Mouse (Mus musculus): Measurements from ENCODE around the gene Unc5cl. TPM values are rescaled to one million over a fixed set of nuclear protein-coding genes. Genes with fewer than 3 reads are reported as not detected.

The Unc5cl gene
- polyA plus RNA-seq, 1 experiment = 1.5 TPM

DNA sequence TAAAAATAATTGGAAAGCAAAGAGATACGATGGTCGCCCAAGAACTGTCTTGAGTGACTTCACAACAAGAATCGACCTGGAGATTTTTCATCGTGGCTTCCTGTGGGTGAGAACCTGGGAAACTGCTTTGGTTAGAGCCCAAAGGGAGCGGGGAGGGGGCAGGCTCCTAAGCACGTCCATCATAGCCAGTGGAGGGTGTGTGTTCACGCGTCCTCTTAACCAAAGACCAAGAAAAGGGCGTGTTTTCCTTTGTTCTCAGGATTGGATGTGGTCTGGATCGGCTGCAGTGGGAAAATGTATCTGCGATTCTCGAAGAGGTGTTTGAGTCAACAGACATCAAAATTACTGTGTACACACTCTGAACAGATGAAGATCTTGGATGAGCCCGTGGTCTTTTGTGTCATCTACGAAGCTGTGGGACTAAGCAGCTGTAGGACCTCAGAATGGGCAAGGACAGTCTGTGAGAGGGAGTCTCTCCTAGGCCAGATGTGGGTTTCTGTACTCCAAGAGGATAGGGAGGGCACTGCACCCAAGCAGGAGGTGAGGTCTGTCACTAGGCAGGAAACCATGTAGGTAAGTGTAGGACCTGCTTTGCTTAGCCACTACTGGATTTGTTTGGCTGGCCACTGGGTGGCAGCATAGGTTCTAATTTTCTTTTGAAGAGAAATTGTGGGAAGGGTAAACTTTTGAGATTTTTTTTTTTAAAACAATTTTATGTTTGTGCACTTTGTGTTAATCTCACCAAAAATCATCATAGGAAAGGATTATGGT, 38.1 kb upstream of the Unc5cl start:
- Histone ChIP-seq H3K36me3 (ENCODE audit: control insufficient read depth) (peaks cover 93% of the 10 kb centered on the region), H3K9me3 (ENCODE audit: control insufficient read depth, low read length) (no peaks in the 10 kb centered on the region), H3K27me3 (ENCODE audit: control insufficient read depth) (no peaks in the 10 kb centered on the region), H3K4me1 (ENCODE audit: control insufficient read depth) (peaks cover 42% of the 10 kb centered on the region), H3K4me3 (replicated peaks) (no peak overlapping the region)
- TF ChIP-seq GATA1 (IDR thresholded peaks at IDR 0.05; ENCODE audit: low read length) = no peak
- no peak for TF ChIP-seq TAL1 (IDR thresholded peaks at IDR 0.05; ENCODE audit: low read length)

DNA sequence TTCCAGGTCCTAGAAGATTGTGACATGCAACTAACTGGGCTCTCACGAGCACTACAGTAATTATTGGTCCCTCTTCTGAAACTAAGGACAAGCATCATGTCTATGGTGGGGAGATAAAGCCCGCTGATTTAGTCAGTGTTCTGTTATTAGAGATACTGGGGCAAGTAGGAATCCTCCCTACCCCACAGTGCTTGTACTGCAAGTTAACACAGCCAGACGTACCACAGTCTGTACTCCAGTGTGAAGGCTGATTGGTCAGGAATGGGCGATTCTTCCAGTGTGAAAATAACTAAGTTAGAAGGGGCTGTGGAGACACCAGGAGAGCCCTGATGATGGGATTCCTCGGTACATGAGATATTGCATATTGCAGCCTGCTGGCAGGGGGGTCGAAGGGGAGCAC, 37.2 kb upstream of the Unc5cl start:
- Histone ChIP-seq H3K4me1 (ENCODE audit: control insufficient read depth) (peaks cover 33% of the 10 kb centered on the region), H3K27me3 (ENCODE audit: control insufficient read depth) (no peaks in the 10 kb centered on the region), H3K4me3 (replicated peaks) (no peak overlapping the region), H3K9me3 (ENCODE audit: control insufficient read depth, low read length) (no peaks in the 10 kb centered on the region), H3K36me3 (ENCODE audit: control insufficient read depth) (peaks cover 84% of the 10 kb centered on the region)
- TF ChIP-seq GATA1 (IDR thresholded peaks at IDR 0.05; ENCODE audit: low read length) = no peak
- TF ChIP-seq TAL1 (IDR thresholded peaks at IDR 0.05; ENCODE audit: low read length) = no peak

DNA sequence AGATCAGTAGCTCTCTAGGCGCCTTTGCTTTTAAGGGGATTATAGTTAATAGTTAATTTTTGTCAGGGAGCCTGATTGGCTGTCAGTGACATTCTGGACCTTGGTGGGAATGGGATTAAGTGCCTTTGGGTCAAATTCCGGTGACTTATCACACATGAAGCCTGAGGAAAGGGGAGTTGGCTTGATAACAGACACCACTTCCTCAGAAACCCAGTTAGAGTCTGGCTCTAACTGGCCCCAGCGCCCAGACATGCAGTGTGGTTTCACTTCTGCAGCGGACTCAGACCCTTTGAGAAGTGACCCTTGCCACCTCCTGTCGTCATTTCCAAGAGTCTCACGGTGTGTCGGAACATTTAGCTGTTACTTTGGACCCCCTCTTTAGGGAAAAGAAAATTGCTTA, 36.5 kb upstream of the Unc5cl start:
- H3K36me3 ChIP-seq (ENCODE audit: control insufficient read depth) = peaks cover 78% of the 10 kb centered on the region

DNA sequence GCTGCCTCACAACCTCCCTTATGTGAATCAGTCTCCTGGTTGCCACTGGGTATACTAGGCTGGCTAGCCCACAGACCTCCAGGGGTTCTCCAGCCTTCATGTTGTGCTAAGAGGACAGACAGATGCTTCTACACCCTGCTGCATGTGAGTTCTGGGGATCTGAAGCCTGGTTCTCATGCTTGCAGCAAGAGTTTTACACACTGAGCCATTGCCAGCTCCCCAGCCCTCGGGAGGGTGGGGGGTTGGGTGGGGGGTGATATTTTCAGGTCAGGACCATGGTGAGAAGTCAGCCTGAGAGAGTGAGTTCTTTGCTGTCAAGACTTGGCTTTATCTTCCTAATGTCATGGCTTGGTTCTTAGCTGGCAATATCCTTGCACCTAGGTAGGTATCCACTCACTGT, 35.9 kb upstream of the Unc5cl start:
- TF ChIP-seq GATA1 (IDR thresholded peaks at IDR 0.05; ENCODE audit: low read length) = no peak
- no peak for TF ChIP-seq TAL1 (IDR thresholded peaks at IDR 0.05; ENCODE audit: low read length)
- H3K9me3 ChIP-seq (ENCODE audit: control insufficient read depth, low read length) = no peaks in the 10 kb centered on the region
- no peaks in the 10 kb centered on the region for H3K27me3 ChIP-seq (ENCODE audit: control insufficient read depth)
- H3K36me3 ChIP-seq (ENCODE audit: control insufficient read depth) = peaks cover 72% of the 10 kb centered on the region
- H3K4me3 ChIP-seq (replicated peaks) = no peak overlapping the region
- H3K4me1 ChIP-seq (ENCODE audit: control insufficient read depth) = peaks cover 29% of the 10 kb centered on the region

More for the DNA sequence above, 36.5 kb upstream of the Unc5cl start:
- Histone ChIP-seq H3K9me3 (ENCODE audit: control insufficient read depth, low read length) (no peaks in the 10 kb centered on the region), H3K4me3 (replicated peaks) (peak overlapping the region; percentile 5), H3K4me1 (ENCODE audit: control insufficient read depth) (peaks cover 29% of the 10 kb centered on the region), H3K27me3 (ENCODE audit: control insufficient read depth) (no peaks in the 10 kb centered on the region)
- TF ChIP-seq TAL1 (IDR thresholded peaks at IDR 0.05; ENCODE audit: low read length) (no peak), GATA1 (IDR thresholded peaks at IDR 0.05; ENCODE audit: low read length) (no peak)

DNA sequence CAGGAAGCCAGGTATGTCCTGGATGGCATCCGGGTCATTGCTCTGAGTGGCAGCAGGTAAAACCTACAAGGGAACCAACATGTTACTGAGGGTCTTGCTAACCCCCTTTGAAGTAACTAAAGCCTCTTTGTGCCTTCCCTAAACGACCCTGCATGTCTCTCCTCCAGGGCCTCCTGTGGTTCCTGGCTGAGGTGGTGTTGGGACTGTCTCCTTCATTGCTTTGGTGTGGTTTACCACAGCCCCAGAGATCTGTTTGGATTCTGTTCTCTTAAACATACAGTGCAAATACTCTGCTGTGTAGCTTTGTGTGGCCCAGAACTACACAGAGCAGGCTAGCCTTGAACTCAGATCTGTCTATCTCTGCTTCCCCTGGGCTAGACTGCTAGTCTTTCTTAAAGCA, 35.1 kb upstream of the Unc5cl start:
- no peak for TF ChIP-seq GATA1 (IDR thresholded peaks at IDR 0.05; ENCODE audit: low read length)
- TF ChIP-seq TAL1 (IDR thresholded peaks at IDR 0.05; ENCODE audit: low read length) = no peak
- H3K4me1 ChIP-seq (ENCODE audit: control insufficient read depth) = peaks cover 29% of the 10 kb centered on the region
- no peaks in the 10 kb centered on the region for H3K9me3 ChIP-seq (ENCODE audit: control insufficient read depth, low read length)
- H3K4me3 ChIP-seq (replicated peaks) = no peak overlapping the region
- no peaks in the 10 kb centered on the region for H3K27me3 ChIP-seq (ENCODE audit: control insufficient read depth)
- H3K36me3 ChIP-seq (ENCODE audit: control insufficient read depth) = peaks cover 64% of the 10 kb centered on the region

DNA sequence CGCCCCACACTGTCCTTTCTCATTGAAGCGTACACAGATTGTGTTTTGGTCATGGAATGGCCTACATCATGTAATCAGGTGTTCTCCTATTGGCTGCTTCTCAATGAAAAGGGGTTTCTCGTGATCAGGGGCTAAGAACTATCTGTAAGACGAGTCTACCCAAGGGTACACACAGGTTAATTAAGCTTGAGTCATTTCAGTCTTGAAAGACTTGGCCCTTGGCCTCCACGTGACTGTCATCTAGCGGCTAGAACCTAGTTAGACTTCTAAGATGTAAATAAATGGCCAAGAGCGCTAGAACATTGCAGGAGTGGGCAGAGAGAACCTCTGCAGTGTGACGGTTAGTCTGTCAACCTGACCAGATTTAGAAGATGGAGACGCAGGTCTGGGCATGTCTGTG, 30.5 kb upstream of the Unc5cl start:
- H3K4me3 ChIP-seq (replicated peaks) = no peak overlapping the region
- TF ChIP-seq TAL1 (IDR thresholded peaks at IDR 0.05; ENCODE audit: low read length) = no peak
- no peak for TF ChIP-seq GATA1 (IDR thresholded peaks at IDR 0.05; ENCODE audit: low read length)
- H3K27me3 ChIP-seq (ENCODE audit: control insufficient read depth) = no peaks in the 10 kb centered on the region
- no peaks in the 10 kb centered on the region for H3K9me3 ChIP-seq (ENCODE audit: control insufficient read depth, low read length)
- peaks cover 17% of the 10 kb centered on the region for H3K36me3 ChIP-seq (ENCODE audit: control insufficient read depth)
- H3K4me1 ChIP-seq (ENCODE audit: control insufficient read depth) = peaks cover 26% of the 10 kb centered on the region

DNA sequence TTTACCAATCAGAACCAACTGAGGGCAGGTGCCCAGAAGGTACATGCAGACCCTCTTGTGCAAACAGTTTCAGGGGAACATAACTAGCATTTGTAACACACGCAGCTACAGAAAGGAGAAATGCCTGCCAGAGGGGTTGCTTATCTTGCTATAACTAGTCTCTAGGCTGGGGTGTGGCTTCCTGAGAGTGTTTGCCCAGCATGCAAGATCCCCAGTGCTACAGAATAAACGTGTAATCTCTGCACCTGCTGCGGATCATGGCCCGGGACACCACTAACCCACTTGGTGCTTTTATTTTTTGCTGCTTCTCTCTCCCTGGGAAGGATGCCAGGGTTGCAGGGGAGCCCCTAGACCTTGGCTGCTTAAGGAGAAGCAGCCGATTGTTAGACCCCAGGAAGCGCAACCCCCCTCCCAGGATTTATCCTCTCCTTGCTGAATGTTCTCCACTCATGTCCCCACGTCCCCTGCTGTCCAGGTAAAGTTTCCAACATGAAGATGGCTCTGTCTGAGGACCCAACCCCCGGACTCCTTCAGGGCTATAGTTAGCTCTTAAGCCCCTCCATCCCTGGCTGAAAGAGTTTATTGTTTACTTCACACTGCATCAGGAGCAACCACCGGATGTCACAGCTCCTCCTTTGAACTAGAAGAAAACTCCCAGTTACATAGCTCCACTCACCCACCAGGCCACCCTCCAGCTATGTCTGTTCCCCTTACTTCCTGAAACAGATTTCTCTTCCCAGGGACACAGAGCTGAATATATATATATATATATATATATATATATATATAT, 28.7 kb upstream of the Unc5cl start:
- no peak overlapping the region for H3K4me3 ChIP-seq (replicated peaks)
- no peaks in the 10 kb centered on the region for H3K27me3 ChIP-seq (ENCODE audit: control insufficient read depth)
- peaks cover 6% of the 10 kb centered on the region for H3K36me3 ChIP-seq (ENCODE audit: control insufficient read depth)
- peaks cover 26% of the 10 kb centered on the region for H3K4me1 ChIP-seq (ENCODE audit: control insufficient read depth)
- TF ChIP-seq TAL1 (IDR thresholded peaks at IDR 0.05; ENCODE audit: low read length) (no peak), GATA1 (IDR thresholded peaks at IDR 0.05; ENCODE audit: low read length) (no peak)
- no peaks in the 10 kb centered on the region for H3K9me3 ChIP-seq (ENCODE audit: control insufficient read depth, low read length)

DNA sequence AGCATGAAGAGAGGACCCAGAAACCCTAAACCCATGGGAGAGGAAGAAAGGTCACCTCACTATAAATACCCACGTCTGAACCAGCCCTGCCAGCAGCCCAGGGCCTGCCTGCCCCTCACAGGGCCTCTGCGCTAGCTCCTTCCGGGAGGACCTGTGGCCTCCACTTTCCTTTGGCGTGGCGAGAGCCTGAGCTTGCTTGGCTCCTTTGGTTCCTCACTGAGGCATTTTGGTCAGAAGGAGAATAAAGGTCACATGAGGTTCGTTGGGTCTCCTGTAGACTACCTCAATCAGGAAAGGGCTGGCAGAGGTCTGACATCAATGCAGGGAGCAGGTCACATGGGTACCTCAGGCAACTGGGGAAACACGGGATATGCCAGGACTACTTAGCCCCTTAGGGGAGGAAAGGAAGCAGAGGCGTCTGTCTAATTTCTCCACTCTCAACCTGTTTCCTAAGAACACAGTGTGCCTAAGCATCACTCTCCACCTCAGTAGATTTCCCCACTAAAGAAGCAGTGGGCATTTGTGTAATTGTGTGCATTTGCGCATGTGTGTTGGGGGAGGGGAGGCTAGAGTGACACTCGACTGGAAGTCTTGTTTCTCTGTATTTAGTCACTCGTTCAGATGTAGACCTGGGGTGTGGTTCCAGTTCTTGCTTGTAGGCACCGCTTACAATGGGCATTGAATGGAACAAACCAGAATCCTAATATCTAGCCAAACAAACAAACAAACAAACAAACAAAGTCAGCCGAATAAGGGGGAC, 27.5 kb upstream of the Unc5cl start:
- H3K27me3 ChIP-seq (ENCODE audit: control insufficient read depth) = no peaks in the 10 kb centered on the region
- no peak for TF ChIP-seq GATA1 (IDR thresholded peaks at IDR 0.05; ENCODE audit: low read length)
- TF ChIP-seq TAL1 (IDR thresholded peaks at IDR 0.05; ENCODE audit: low read length) = no peak
- H3K36me3 ChIP-seq (ENCODE audit: control insufficient read depth) = no peaks in the 10 kb centered on the region
- H3K4me1 ChIP-seq (ENCODE audit: control insufficient read depth) = peaks cover 32% of the 10 kb centered on the region
- no peak overlapping the region for H3K4me3 ChIP-seq (replicated peaks)
- H3K9me3 ChIP-seq (ENCODE audit: control insufficient read depth, low read length) = no peaks in the 10 kb centered on the region

Data from erythroblast, embryonic 14.5 days (primary cell).